Mouse (Mus musculus) natural killer cell, adult 2 months (primary cell): ENCODE data around the gene Mapk12.
A peak's percentile ranks its signal among the peaks of the same experiment; 100 is the strongest.

Experiments used
- DNase-seq, 2 experiments: peaks; one replicate each; pipeline ENCODE4 v3.0.0; 2022; ENCODE audit warnings: low spot score in 2 of 2

The Mapk12 gene

DNA sequence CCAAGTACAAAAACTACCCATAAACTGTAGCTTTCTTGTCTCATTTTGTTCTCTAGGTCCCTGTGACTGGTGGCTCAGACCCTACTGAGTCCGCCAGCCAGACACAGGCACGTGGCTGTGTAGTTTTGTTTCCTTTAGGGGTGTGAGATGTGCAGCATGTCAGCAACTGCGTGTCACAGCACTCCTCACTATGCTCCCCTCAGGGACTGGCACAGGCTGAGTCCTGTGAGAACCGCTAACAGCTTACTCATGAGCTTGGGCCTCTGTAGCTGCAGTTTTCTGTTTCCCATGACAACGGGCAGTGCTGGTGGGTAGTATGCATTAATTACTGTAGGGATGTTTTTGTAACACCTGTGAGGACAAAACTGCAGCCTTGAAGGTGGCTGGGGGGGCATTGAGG lies 48.3 kb downstream of the Mapk12 start:
- no peak for DNase-seq

GRCm38 (mm10) chr15:89090662-89091061 lies 49.8 kb downstream of the Mapk12 start:
- no peak for DNase-seq

DNA sequence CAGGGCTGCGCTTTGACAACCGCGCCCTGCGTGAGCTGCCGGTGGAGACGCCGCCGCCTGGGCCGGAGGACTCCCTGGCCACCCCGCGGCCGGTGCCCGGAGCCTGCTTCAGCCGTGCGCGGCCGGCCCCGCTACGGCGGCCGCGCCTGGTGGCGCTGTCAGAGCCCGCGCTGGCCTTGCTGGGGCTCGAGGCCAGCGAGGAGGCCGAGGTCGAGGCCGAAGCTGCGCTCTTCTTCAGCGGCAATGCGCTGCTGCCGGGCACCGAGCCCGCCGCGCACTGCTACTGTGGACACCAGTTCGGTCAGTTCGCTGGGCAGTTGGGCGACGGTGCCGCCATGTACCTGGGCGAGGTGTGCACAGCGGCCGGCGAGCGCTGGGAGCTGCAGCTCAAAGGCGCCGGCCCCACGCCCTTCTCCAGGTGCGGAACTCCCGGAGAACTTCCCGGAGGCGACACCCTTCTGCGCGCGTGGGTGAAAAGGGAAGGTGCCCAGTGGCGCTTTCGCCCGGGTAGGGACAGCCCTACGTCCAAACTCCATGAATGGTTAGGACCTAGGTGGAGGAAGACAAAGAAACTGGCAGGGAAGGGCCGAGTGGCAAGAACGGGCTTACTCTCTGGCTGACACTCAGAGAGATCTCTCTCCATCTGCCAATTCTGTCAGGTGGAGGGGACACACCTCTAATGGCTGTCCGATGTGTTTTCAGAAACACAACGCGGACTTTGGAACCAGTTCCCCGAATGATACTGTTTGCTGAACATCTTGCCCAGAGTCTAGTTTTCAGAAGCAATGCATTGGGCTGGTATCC lies 51.1 kb downstream of the Mapk12 start:
- DNase-seq: no peak

DNA sequence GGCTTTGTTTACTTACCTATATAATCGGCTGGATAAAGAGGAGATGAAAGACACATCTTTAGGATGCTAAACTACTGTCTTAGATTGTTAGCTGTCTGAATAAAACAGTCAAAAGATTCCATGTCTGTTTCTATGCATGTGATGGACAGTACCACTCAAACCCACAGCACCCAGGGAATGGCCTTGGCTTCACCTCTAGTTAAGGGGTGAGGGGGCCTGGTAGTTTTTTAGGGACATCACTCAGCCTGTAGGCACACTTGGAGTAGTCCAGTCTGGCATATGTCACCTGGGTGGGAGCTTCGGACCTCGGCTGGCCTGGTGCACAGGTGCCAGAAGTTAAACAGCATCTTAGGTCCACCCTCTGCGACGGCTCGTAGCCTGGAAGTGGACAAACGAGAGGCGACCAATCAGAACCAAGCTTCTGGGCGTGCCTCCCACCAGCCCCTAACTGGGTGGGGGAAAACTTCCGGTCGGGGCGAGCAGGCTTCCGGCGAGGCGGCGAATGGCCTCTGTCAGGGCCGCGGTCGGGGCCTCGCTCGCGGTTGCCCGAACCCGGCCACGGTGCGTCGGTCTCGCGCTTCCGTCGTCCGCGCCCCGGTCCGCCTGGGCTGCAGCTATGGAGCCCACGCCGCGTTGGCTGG lies 51.8 kb downstream of the Mapk12 start, which contains the start of gene Selenoo:
TSS of gene Selenoo (plus strand) at position 478 of the 641 bp plus-strand sequence.
- peak; percentile 77 to 81 for DNase-seq

DNA sequence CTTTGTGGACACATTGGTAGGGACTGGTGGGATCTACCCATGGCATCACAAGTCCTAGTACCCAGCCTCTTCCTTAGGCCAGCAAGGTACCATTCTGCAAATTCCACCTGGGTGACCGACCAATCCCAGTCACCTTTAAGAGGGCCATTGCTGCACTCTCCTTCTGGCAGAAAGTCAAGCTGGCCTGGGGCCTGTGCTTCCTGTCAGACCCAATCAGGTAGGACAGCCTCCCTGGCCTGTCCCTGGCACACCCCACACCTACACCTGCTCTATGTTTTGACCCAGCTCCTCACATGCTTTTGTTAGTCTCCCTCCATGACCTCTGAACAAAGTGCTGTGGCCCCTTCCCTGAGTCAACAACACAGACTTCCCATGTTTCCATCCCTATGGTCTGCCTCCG lies 55.7 kb downstream of the Mapk12 start:
- DNase-seq: no peak

- no peak for DNase-seq
Measured at GRCm38 (mm10) chr15:89083906-89084305, 56.6 kb downstream of the Mapk12 start.
